Mouse (Mus musculus) midbrain, embryonic 11.5 days (tissue): ENCODE results near the gene Robo2. TPM values are rescaled to one million over a fixed set of nuclear protein-coding genes. Genes with fewer than 3 reads are reported as not detected.

ENCODE experiments used
- ATAC-seq: fragments of 200-750 bp; cut with Nextera tagmentation; 2 replicates; pipeline ENCODE4 v1.8.0; 2017; ENCODE audit warnings: moderate TSS enrichment, moderate library complexity; ENCODE audit not compliant: low FRiP score
- DNase-seq: peaks from one replicate; pipeline ENCODE4 v3.0.0; 2015; ENCODE audit warnings: low spot score; ENCODE audit errors: missing footprints
- H3K27ac ChIP-seq: fragments of 300-500 bp; sonication (generic); 2 replicates; pipeline ENCODE4 v1.5.1; 2014; ENCODE audit warnings: low read depth, low read length
- H3K27me3 ChIP-seq: fragments of 300-500 bp; sonication (generic); 2 replicates; pipeline ENCODE4 v1.6.1; 2014; ENCODE audit warnings: mild to moderate bottlenecking, low read length, moderate library complexity, mixed read lengths; ENCODE audit not compliant: control insufficient read depth, insufficient read depth
- H3K36me3 ChIP-seq: fragments of 300-500 bp; sonication (generic); 2 replicates; pipeline ENCODE4 v1.6.1; 2014; ENCODE audit warnings: mild to moderate bottlenecking, low read length, moderate library complexity, mixed read lengths; ENCODE audit not compliant: control insufficient read depth, insufficient read depth
- H3K4me1 ChIP-seq: fragments of 300-500 bp; sonication (generic); 2 replicates; pipeline ENCODE4 v1.6.1; 2014; ENCODE audit warnings: low read length; ENCODE audit not compliant: control insufficient read depth, insufficient read depth
- H3K4me2 ChIP-seq: fragments of 300-500 bp; sonication (generic); 2 replicates; pipeline ENCODE4 v1.6.1; 2014; ENCODE audit warnings: mild to moderate bottlenecking, moderate library complexity
- H3K4me3 ChIP-seq: fragments of 300-500 bp; sonication (generic); 2 replicates; pipeline ENCODE4 v1.5.1; 2014; ENCODE audit warnings: low read depth, low read length
- H3K9ac ChIP-seq: fragments of 300-500 bp; sonication (generic); 2 replicates; pipeline ENCODE4 v1.6.1; 2014; ENCODE audit warnings: low read length
- H3K9me3 ChIP-seq: fragments of 300-500 bp; sonication (generic); 2 replicates; pipeline ENCODE4 v1.6.1; 2016; ENCODE audit warnings: low read length; ENCODE audit not compliant: control insufficient read depth
- WGBS: fragments of 180-500 bp; shearing (Covaris S2); extraction: QIAGEN DNeasy Blood & Tissue Kit; methylation state at CpG from one replicate; pipeline ENCODE4 v1.1.7; 2014; 5-methylcytosine and 5-hydroxymethylcytosine counted together
- polyA plus RNA-seq: library from polyadenylated mRNA; unstranded; fragments of >200 nt; fragmentation: Nextera tagmentation; extraction: Ambion mirVana; gene quantifications from 2 replicates; pipeline ENCODE4 v1.2.1, GENCODE M21; 2014

The Robo2 gene
- polyA plus RNA-seq, 1 experiment from 2014 or later: 19.8 TPM

- Histone ChIP-seq H3K27me3 (no peaks in the 10 kb centered on the region), H3K4me3 (no peak overlapping the region), H3K4me1 (no peaks in the 10 kb centered on the region), H3K27ac (no peak overlapping the region), H3K36me3 (no peaks in the 10 kb centered on the region), H3K9me3 (no peaks in the 10 kb centered on the region), H3K9ac (no peak overlapping the region), H3K4me2 (no peak overlapping the region)
- ATAC-seq (no peak), DNase-seq (peak; percentile 79)
- WGBS: 68% methylated on average over 6 of the region's 6 CpGs
Measured at GRCm38 (mm10) chr16:73991212-73991611, 420.4 kb downstream of the Robo2 start.

- WGBS: 80% methylated on average over 7 of the region's 7 CpGs
- H3K9me3 ChIP-seq: no peaks in the 10 kb centered on the region
- no peak overlapping the region for H3K27ac ChIP-seq
- no peaks in the 10 kb centered on the region for H3K36me3 ChIP-seq
- H3K9ac ChIP-seq: no peak overlapping the region
- H3K4me1 ChIP-seq: no peaks in the 10 kb centered on the region
- ATAC-seq (no peak), DNase-seq (peak; percentile 71)
- no peak overlapping the region for H3K4me2 ChIP-seq
- no peak overlapping the region for H3K4me3 ChIP-seq
- H3K27me3 ChIP-seq: no peaks in the 10 kb centered on the region
Measured at GRCm38 (mm10) chr16:73969573-73969972, 442.1 kb downstream of the Robo2 start.

GRCm38 (mm10) chr16:73964366-73964926, 447.2 kb downstream of the Robo2 start:
- no peak overlapping the region for H3K4me3 ChIP-seq
- no peaks in the 10 kb centered on the region for H3K27me3 ChIP-seq
- no peaks in the 10 kb centered on the region for H3K9me3 ChIP-seq
- WGBS: 90% methylated on average over 5 of the region's 5 CpGs
- H3K4me1 ChIP-seq: no peaks in the 10 kb centered on the region
- H3K36me3 ChIP-seq: no peaks in the 10 kb centered on the region
- no peak for ATAC-seq
- DNase-seq: no peak
- H3K9ac ChIP-seq: no peak overlapping the region
- H3K27ac ChIP-seq: no peak overlapping the region
- H3K4me2 ChIP-seq: no peak overlapping the region

GRCm38 (mm10) chr16:73959479-73959970, 452.1 kb downstream of the Robo2 start:
- DNase-seq (no peak), ATAC-seq (no peak)
- Histone ChIP-seq H3K4me1 (no peaks in the 10 kb centered on the region), H3K36me3 (no peaks in the 10 kb centered on the region), H3K4me2 (no peak overlapping the region), H3K4me3 (no peak overlapping the region), H3K27ac (no peak overlapping the region), H3K9ac (no peak overlapping the region), H3K9me3 (no peaks in the 10 kb centered on the region), H3K27me3 (no peaks in the 10 kb centered on the region)
- 77% methylated on average over 6 of the region's 6 CpGs for WGBS

GRCm38 (mm10) chr16:73958524-73958846, 453.1 kb downstream of the Robo2 start:
- no peak for DNase-seq
- Histone ChIP-seq H3K4me2 (no peak overlapping the region), H3K36me3 (no peaks in the 10 kb centered on the region), H3K4me1 (no peaks in the 10 kb centered on the region), H3K9me3 (no peaks in the 10 kb centered on the region), H3K4me3 (no peak overlapping the region), H3K27ac (no peak overlapping the region), H3K9ac (no peak overlapping the region), H3K27me3 (no peaks in the 10 kb centered on the region)
- no peak for ATAC-seq
- 87% methylated on average over 1 of the region's 1 CpGs for WGBS

- Histone ChIP-seq H3K9me3 (no peaks in the 10 kb centered on the region), H3K27me3 (no peaks in the 10 kb centered on the region), H3K27ac (no peak overlapping the region), H3K9ac (no peak overlapping the region), H3K4me2 (no peak overlapping the region), H3K4me1 (no peaks in the 10 kb centered on the region), H3K4me3 (no peak overlapping the region), H3K36me3 (no peaks in the 10 kb centered on the region)
- ATAC-seq (no peak), DNase-seq (no peak)
- 32% methylated on average over 3 of the region's 3 CpGs for WGBS
Measured at GRCm38 (mm10) chr16:73957675-73958523, 453.7 kb downstream of the Robo2 start.

- H3K4me1 ChIP-seq: no peaks in the 10 kb centered on the region
- no peak overlapping the region for H3K9ac ChIP-seq
- no peaks in the 10 kb centered on the region for H3K36me3 ChIP-seq
- ATAC-seq (no peak), DNase-seq (no peak)
- no peak overlapping the region for H3K27ac ChIP-seq
- H3K4me2 ChIP-seq: no peak overlapping the region
- H3K4me3 ChIP-seq: no peak overlapping the region
- WGBS: 84% methylated on average over 6 of the region's 6 CpGs
- H3K9me3 ChIP-seq: no peaks in the 10 kb centered on the region
- H3K27me3 ChIP-seq: no peaks in the 10 kb centered on the region
Measured at GRCm38 (mm10) chr16:73946171-73946570, 465.5 kb downstream of the Robo2 start.

- no peak for ATAC-seq
- Histone ChIP-seq H3K27me3 (no peaks in the 10 kb centered on the region), H3K4me1 (no peaks in the 10 kb centered on the region), H3K4me3 (no peak overlapping the region), H3K27ac (no peak overlapping the region), H3K4me2 (no peak overlapping the region), H3K9me3 (no peaks in the 10 kb centered on the region), H3K9ac (no peak overlapping the region), H3K36me3 (no peaks in the 10 kb centered on the region)
- no peak for DNase-seq
- WGBS: 78% methylated on average over 1 of the region's 1 CpGs
Measured at GRCm38 (mm10) chr16:73940211-73940541, 471.4 kb downstream of the Robo2 start.

GRCm38 (mm10) chr16:73939423-73940210, 472.0 kb downstream of the Robo2 start:
- Histone ChIP-seq H3K27me3 (no peaks in the 10 kb centered on the region), H3K9me3 (no peaks in the 10 kb centered on the region), H3K36me3 (no peaks in the 10 kb centered on the region), H3K4me1 (no peaks in the 10 kb centered on the region), H3K27ac (no peak overlapping the region), H3K9ac (no peak overlapping the region), H3K4me2 (no peak overlapping the region), H3K4me3 (no peak overlapping the region)
- DNase-seq (no peak), ATAC-seq (no peak)
- WGBS: 91% methylated on average over 5 of the region's 5 CpGs
